Mouse (Mus musculus) C2C12 (cell line): ENCODE results near the gene Cfhr2. TPM values are rescaled to one million over a fixed set of nuclear protein-coding genes. Genes with fewer than 3 reads are reported as not detected.
"Not testable (repeated sequence)": the region's sequence is repeated elsewhere in the genome, so short reads cannot be mapped to it uniquely, and the experiment has no call there.

ENCODE experiments used
- H3K27me3 ChIP-seq: one replicate; pipeline ENCODE4 v1.6.1; 2011; ENCODE audit not compliant: control insufficient read depth, insufficient read depth, insufficient read length
- H3K36me3 ChIP-seq: one replicate; pipeline ENCODE4 v1.6.1; 2011; ENCODE audit not compliant: control insufficient read depth, insufficient read depth
- H3K4me3 ChIP-seq: one replicate; pipeline ENCODE4 v1.5.1; 2011; ENCODE audit warnings: mild to moderate bottlenecking, control low read depth; ENCODE audit not compliant: poor library complexity, insufficient read depth, severe bottlenecking
- H3K79me2 ChIP-seq: one replicate; pipeline ENCODE4 v1.6.1; 2011; ENCODE audit not compliant: control insufficient read depth, insufficient read depth
- H3K79me3 ChIP-seq: one replicate; pipeline ENCODE4 v1.6.1; 2011; ENCODE audit warnings: low read depth, control low read depth
- H3ac ChIP-seq: one replicate; pipeline ENCODE3; 2011; ENCODE audit warnings: low read depth; ENCODE audit not compliant: control insufficient read depth, insufficient read length
- CEBPB ChIP-seq: IDR thresholded peaks from one replicate; pipeline ENCODE4 v1.6.1; 2011; ENCODE audit warnings: low read depth, mild to moderate bottlenecking, control low read depth, moderate library complexity
- CTCF ChIP-seq: IDR thresholded peaks from one replicate; pipeline ENCODE4 v1.5.1; 2011; ENCODE audit not compliant: control insufficient read depth, insufficient read depth, insufficient read length
- FOSL1 ChIP-seq: IDR thresholded peaks from one replicate; pipeline ENCODE4 v1.8.0; 2011; ENCODE audit warnings: mild to moderate bottlenecking, low read length; ENCODE audit not compliant: poor library complexity, insufficient read depth, severe bottlenecking
- MAX ChIP-seq: IDR thresholded peaks from one replicate; pipeline ENCODE4 v1.6.1; 2011; ENCODE audit warnings: mild to moderate bottlenecking, control low read depth
- MYOD1 ChIP-seq: IDR thresholded peaks from one replicate; pipeline ENCODE4 v1.6.1; 2011; ENCODE audit warnings: low read depth; ENCODE audit not compliant: control insufficient read depth, insufficient read length
- MYOG ChIP-seq: IDR thresholded peaks from one replicate; pipeline ENCODE4 v1.6.1; 2011; ENCODE audit not compliant: control insufficient read depth, insufficient read length; ENCODE audit errors: extremely low read depth
- USF1 ChIP-seq: IDR thresholded peaks from one replicate; pipeline ENCODE4 v1.6.1; 2011; ENCODE audit warnings: low read depth, mild to moderate bottlenecking, control low read depth, moderate library complexity
- polyA plus RNA-seq: library from polyadenylated mRNA; unstranded; fragments of >200 nt; fragmentation: generic; extraction: Trizol; gene quantifications from one replicate; pipeline ENCODE4 v1.2.1, GENCODE M21; 2012; ENCODE audit warnings: missing spikeins

Cfhr2 gene
- polyA plus RNA-seq, 1 experiment, result not detected

DNA sequence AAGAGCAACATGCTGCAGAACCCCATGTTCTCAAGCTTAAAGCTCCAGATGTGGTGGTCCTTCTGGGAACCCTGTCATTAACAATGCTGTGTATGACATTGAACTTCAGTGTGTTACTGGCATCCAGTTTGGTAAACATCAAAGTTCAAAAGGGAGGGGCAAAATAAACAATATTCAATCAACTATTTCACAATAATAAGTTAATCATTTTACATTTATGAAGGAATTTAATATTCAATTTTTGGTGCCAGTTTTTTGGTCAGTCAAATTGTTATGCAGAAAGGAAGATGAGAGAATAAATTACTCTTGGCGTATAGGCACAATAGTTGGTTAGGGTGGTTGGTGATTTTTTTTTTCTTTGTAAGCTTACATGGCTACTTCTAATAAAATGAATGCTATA, 77.4 kb downstream of the Cfhr2 start, which contains the start of gene Gm4788:
Gene Gm4788, minus strand, starts transcription at position 101 of the 400 bp plus-strand sequence.
- H3ac ChIP-seq, result no peak within 1 kb of the TSS
- TF ChIP-seq MAX (no peak), FOSL1 (no peak), CEBPB (no peak), CTCF (no peak), MYOD1 (no peak), MYOG (no peak), USF1 (no peak)

DNA sequence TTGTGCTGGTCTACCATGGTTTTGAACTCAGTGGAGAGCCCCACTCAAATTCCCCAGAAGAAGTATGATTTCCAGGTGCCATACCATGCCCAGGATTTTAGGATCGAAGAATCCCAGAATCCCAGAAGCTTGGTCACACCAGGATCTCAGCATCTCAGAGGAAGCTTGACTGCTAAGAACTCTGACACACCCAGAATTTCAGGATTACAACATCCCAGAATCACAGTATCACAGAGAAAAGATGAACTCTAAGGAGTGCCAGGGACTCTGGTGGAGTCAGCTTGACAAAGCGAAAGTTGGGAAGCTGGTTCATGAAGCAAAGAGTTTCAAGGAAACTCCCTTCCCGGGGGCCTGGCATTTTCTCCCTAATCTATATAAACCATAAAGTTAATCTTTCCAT, 88.6 kb downstream of the Cfhr2 start:
- H3ac ChIP-seq, H3K79me3 ChIP-seq, H3K79me2 ChIP-seq, H3K36me3 ChIP-seq, H3K27me3 ChIP-seq, H3K4me3 ChIP-seq: not testable (repeated sequence)

More for the DNA sequence above, 77.4 kb downstream of the Cfhr2 start, which contains the start of gene Gm4788:
- Histone ChIP-seq H3K79me2 (no peaks in the 10 kb centered on the region), H3K4me3 (no peak within 1 kb of the TSS), H3K79me3 (no peaks in the 10 kb centered on the region), H3K36me3 (no peaks in the 10 kb centered on the region), H3K27me3 (no peaks in the 10 kb centered on the region)

Other genes starting within 250 kb of the Cfhr2 start
- not detected for gene Gm4788, start 77.5 kb downstream of the Cfhr2 start, polyA plus RNA-seq